Mouse (Mus musculus): ENCODE data around the gene Tex9. TPM values are rescaled to one million over a fixed set of nuclear protein-coding genes. Genes with fewer than 3 reads are reported as not detected.

Tex9 gene
- total RNA-seq, 1 experiment, result 24.9 TPM

DNA sequence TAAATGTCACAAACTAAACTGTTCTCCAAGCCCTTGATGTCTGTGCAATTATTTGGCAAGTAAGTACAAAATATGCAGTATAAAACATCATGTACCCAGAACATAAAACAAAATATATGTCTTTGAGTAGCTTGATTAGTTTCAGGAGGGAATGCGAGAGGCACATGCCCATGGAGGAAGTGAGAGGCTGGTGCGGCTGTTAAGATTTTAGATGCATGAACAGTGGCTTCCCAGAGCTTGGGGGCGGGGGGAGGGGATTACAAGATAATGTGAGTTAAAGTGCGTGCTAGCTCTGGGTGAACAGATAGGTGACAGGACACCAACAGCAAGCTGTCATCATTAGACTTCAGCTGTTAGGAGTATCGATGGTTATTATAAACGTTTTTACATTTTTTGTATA is 40.9 kb downstream of the Tex9 start:
- TF ChIP-seq MAFK (IDR thresholded peaks at IDR 0.05; ENCODE audit: insufficient read depth, low read depth, low read length) (no peak), ZNF384 (IDR thresholded peaks at IDR 0.05; ENCODE audit: low read depth, low read length) (no peak), CHD2 (IDR thresholded peaks at IDR 0.05; ENCODE audit: low read depth, low read length) (no peak), HCFC1 (IDR thresholded peaks at IDR 0.05; ENCODE audit: borderline replicate concordance, insufficient read depth, low read length) (no peak)
- Histone ChIP-seq H3K27ac (ENCODE audit: insufficient read depth, low read depth, low read length, poor library complexity, severe bottlenecking) (no peak overlapping the region), H3K4me3 (ENCODE audit: insufficient read depth in 1 of 2, low read depth in 1 of 2, low read length in 2 of 2, poor library complexity in 1 of 2, severe bottlenecking in 1 of 2) (no peak overlapping the region), H3K9ac (ENCODE audit: insufficient read depth, low read depth, low read length, poor library complexity, severe bottlenecking) (no peak overlapping the region), H3K9me3 (ENCODE audit: control insufficient read depth, insufficient read depth, low read depth, low read length) (no peaks in the 10 kb centered on the region), H3K4me1 (ENCODE audit: control insufficient read depth in 2 of 2, insufficient read depth in 2 of 2, low read length in 2 of 2, poor library complexity in 1 of 2) (peaks cover 0 to 5% of the 10 kb centered on the region in 2 experiments; a peak in 2 of 4 replicates), H3K36me3 (ENCODE audit: control insufficient read depth, insufficient read depth, low read length, poor library complexity, severe bottlenecking) (peaks cover 2% of the 10 kb centered on the region; the same call in 1 of the 2 replicates)
- in situ Hi-C loops (cut with MboI; ENCODE audit: low sequenced_read_pairs in 2 of 2, unreplicated experiment in 2 of 2), result no loop called here
- DNase-seq (ENCODE audit: low read depth, low spot score), result no peak

DNA sequence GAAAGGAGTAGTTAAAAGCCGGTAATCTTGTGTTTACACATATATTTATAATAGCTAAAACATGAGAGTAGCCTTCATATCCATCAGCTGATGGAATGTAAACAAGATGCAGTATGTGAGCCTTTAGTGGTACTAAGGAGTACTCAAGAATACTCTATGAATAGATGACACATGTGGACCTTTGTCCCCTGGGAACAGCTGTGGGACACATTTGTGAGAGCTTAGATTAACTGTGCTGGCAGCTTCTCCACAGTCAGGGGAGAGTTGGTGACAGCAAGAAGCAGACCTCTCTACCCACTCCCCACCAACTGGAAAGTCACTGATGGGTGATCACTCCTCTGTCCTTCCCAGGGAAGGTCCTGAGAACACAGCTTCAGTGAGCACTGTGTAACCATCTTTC is 41.6 kb downstream of the Tex9 start:
- Histone ChIP-seq H3K4me1 (ENCODE audit: control insufficient read depth in 2 of 2, insufficient read depth in 2 of 2, low read length in 2 of 2, poor library complexity in 1 of 2) (peaks cover 0 to 5% of the 10 kb centered on the region in 2 experiments; a peak in 2 of 4 replicates), H3K9me3 (ENCODE audit: control insufficient read depth, insufficient read depth, low read depth, low read length) (no peaks in the 10 kb centered on the region), H3K36me3 (ENCODE audit: control insufficient read depth, insufficient read depth, low read length, poor library complexity, severe bottlenecking) (peaks cover 2% of the 10 kb centered on the region; the same call in 1 of the 2 replicates), H3K9ac (ENCODE audit: insufficient read depth, low read depth, low read length, poor library complexity, severe bottlenecking) (no peak overlapping the region), H3K27ac (ENCODE audit: insufficient read depth, low read depth, low read length, poor library complexity, severe bottlenecking) (no peak overlapping the region), H3K4me3 (ENCODE audit: insufficient read depth in 1 of 2, low read depth in 1 of 2, low read length in 2 of 2, poor library complexity in 1 of 2, severe bottlenecking in 1 of 2) (no peak overlapping the region)
- in situ Hi-C loops (cut with MboI; ENCODE audit: low sequenced_read_pairs in 2 of 2, unreplicated experiment in 2 of 2), result no loop called here
- TF ChIP-seq CHD2 (IDR thresholded peaks at IDR 0.05; ENCODE audit: low read depth, low read length) (no peak), ZC3H11A (IDR thresholded peaks at IDR 0.05; ENCODE audit: borderline replicate concordance, low read depth, low read length) (no peak), ZNF384 (IDR thresholded peaks at IDR 0.05; ENCODE audit: low read depth, low read length) (no peak), HCFC1 (IDR thresholded peaks at IDR 0.05; ENCODE audit: borderline replicate concordance, insufficient read depth, low read length) (no peak), MAFK (IDR thresholded peaks at IDR 0.05; ENCODE audit: insufficient read depth, low read depth, low read length) (no peak)
- no peak for DNase-seq (ENCODE audit: low read depth, low spot score)

DNA sequence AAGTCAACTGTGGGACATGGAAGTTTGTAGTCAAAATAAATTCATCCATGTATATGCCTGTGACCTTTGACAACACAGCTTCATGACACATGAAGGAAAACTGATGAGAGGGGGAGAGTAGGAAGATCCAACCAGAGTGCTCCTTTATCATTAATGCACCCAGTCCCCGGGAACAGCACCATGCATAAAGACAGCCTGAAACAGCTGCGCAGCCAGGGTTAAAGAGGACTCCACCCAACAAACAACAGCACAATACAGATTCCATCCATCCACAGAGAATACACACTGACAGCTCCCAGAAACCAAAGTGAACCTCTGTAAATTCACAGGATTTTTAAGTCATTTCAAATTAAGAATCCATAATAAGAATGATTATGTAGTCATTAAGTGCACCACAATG is 42.2 kb downstream of the Tex9 start:
- in situ Hi-C loops (cut with MboI; ENCODE audit: low sequenced_read_pairs in 2 of 2, unreplicated experiment in 2 of 2), result no loop called here
- Histone ChIP-seq H3K4me1 (ENCODE audit: control insufficient read depth in 2 of 2, insufficient read depth in 2 of 2, low read length in 2 of 2, poor library complexity in 1 of 2) (peaks cover 0 to 5% of the 10 kb centered on the region in 2 experiments; a peak in 2 of 4 replicates), H3K9ac (ENCODE audit: insufficient read depth, low read depth, low read length, poor library complexity, severe bottlenecking) (no peak overlapping the region), H3K9me3 (ENCODE audit: control insufficient read depth, insufficient read depth, low read depth, low read length) (no peaks in the 10 kb centered on the region), H3K27ac (ENCODE audit: insufficient read depth, low read depth, low read length, poor library complexity, severe bottlenecking) (no peak overlapping the region), H3K36me3 (ENCODE audit: control insufficient read depth, insufficient read depth, low read length, poor library complexity, severe bottlenecking) (peaks cover 2% of the 10 kb centered on the region; the same call in 1 of the 2 replicates), H3K4me3 (ENCODE audit: insufficient read depth in 1 of 2, low read depth in 1 of 2, low read length in 2 of 2, poor library complexity in 1 of 2, severe bottlenecking in 1 of 2) (no peak overlapping the region)
- TF ChIP-seq HCFC1 (IDR thresholded peaks at IDR 0.05; ENCODE audit: borderline replicate concordance, insufficient read depth, low read length) (no peak), MAFK (IDR thresholded peaks at IDR 0.05; ENCODE audit: insufficient read depth, low read depth, low read length) (no peak), CHD2 (IDR thresholded peaks at IDR 0.05; ENCODE audit: low read depth, low read length) (no peak), ZC3H11A (IDR thresholded peaks at IDR 0.05; ENCODE audit: borderline replicate concordance, low read depth, low read length) (no peak), ZNF384 (IDR thresholded peaks at IDR 0.05; ENCODE audit: low read depth, low read length) (no peak)
- no peak for DNase-seq (ENCODE audit: low read depth, low spot score)

DNA sequence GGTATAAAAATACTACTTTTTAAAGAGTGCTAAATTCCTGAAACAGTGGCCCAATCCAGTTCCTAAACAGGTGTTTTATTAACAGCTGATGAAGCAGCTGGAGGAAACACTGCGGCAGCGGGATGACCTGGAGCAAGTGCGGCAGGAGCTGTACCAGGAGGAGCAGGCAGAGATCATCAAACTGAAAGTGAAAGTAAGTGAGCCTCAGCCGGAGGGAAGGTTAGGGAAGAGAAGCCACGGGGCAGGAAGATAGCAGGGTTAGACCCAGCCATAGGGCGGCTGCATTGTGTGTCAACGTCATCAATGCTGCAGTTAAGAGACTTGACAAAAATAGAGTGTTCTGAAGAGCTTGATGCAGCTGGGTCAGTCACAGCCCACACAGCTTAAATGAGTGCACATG is 42.6 kb downstream of the Tex9 start:
- no peak overlapping the region for H3K4me3 ChIP-seq (ENCODE audit: insufficient read depth in 1 of 2, low read depth in 1 of 2, low read length in 2 of 2, poor library complexity in 1 of 2, severe bottlenecking in 1 of 2)
- H3K9me3 ChIP-seq (ENCODE audit: control insufficient read depth, insufficient read depth, low read depth, low read length), result no peaks in the 10 kb centered on the region
- in situ Hi-C loops (cut with MboI; ENCODE audit: low sequenced_read_pairs in 2 of 2, unreplicated experiment in 2 of 2), result no loop called here
- H3K9ac ChIP-seq (ENCODE audit: insufficient read depth, low read depth, low read length, poor library complexity, severe bottlenecking), result no peak overlapping the region
- no peak for DNase-seq (ENCODE audit: low read depth, low spot score)
- peaks cover under 1% of the 10 kb centered on the region; the same call in 1 of the 2 replicates for H3K36me3 ChIP-seq (ENCODE audit: control insufficient read depth, insufficient read depth, low read length, poor library complexity, severe bottlenecking)
- no peak for TF ChIP-seq CHD2 (IDR thresholded peaks at IDR 0.05; ENCODE audit: low read depth, low read length)
- no peak for TF ChIP-seq ZC3H11A (IDR thresholded peaks at IDR 0.05; ENCODE audit: borderline replicate concordance, low read depth, low read length)
- no peak for TF ChIP-seq ZNF384 (IDR thresholded peaks at IDR 0.05; ENCODE audit: low read depth, low read length)
- no peak for TF ChIP-seq HCFC1 (IDR thresholded peaks at IDR 0.05; ENCODE audit: borderline replicate concordance, insufficient read depth, low read length)
- no peak for TF ChIP-seq MAFK (IDR thresholded peaks at IDR 0.05; ENCODE audit: insufficient read depth, low read depth, low read length)
- H3K27ac ChIP-seq (ENCODE audit: insufficient read depth, low read depth, low read length, poor library complexity, severe bottlenecking), result no peak overlapping the region
- peaks cover 0 to 5% of the 10 kb centered on the region in 2 experiments; a peak in 2 of 4 replicates for H3K4me1 ChIP-seq (ENCODE audit: control insufficient read depth in 2 of 2, insufficient read depth in 2 of 2, low read length in 2 of 2, poor library complexity in 1 of 2)

DNA sequence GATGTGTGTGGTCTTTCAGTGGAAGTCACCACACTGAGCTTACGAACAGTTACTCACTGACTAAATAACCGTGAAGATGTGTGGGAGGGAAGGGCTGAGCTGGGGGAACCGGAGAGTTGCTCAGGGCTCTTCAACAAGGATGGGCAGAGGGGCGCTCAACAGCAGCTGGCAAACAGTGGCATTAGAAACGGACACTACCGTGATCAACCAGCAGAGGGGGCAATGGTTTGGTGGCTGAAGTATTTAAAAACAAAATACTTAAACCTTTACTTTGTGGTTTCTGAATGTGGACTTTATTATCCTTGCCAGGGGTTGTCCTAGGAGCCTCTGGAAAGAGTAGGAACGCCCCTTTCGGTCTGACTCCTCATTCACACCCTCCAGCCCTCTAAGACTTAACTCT is 44.0 kb downstream of the Tex9 start:
- H3K27ac ChIP-seq (ENCODE audit: insufficient read depth, low read depth, low read length, poor library complexity, severe bottlenecking), result no peak overlapping the region
- H3K4me3 ChIP-seq (ENCODE audit: insufficient read depth in 1 of 2, low read depth in 1 of 2, low read length in 2 of 2, poor library complexity in 1 of 2, severe bottlenecking in 1 of 2), result no peak overlapping the region
- DNase-seq (ENCODE audit: low read depth, low spot score), result peak; percentile 40
- in situ Hi-C loops (cut with MboI; ENCODE audit: low sequenced_read_pairs in 2 of 2, unreplicated experiment in 2 of 2), result no loop called here
- peaks cover 0 to 5% of the 10 kb centered on the region in 2 experiments; a peak in 2 of 4 replicates for H3K4me1 ChIP-seq (ENCODE audit: control insufficient read depth in 2 of 2, insufficient read depth in 2 of 2, low read length in 2 of 2, poor library complexity in 1 of 2)
- TF ChIP-seq CHD2 (IDR thresholded peaks at IDR 0.05; ENCODE audit: low read depth, low read length), result no peak
- no peak for TF ChIP-seq ZNF384 (IDR thresholded peaks at IDR 0.05; ENCODE audit: low read depth, low read length)
- TF ChIP-seq MAFK (IDR thresholded peaks at IDR 0.05; ENCODE audit: insufficient read depth, low read depth, low read length), result no peak
- TF ChIP-seq ZC3H11A (IDR thresholded peaks at IDR 0.05; ENCODE audit: borderline replicate concordance, low read depth, low read length), result no peak
- TF ChIP-seq HCFC1 (IDR thresholded peaks at IDR 0.05; ENCODE audit: borderline replicate concordance, insufficient read depth, low read length), result no peak
- H3K9ac ChIP-seq (ENCODE audit: insufficient read depth, low read depth, low read length, poor library complexity, severe bottlenecking), result no peak overlapping the region
- H3K9me3 ChIP-seq (ENCODE audit: control insufficient read depth, insufficient read depth, low read depth, low read length), result no peaks in the 10 kb centered on the region
- H3K36me3 ChIP-seq (ENCODE audit: control insufficient read depth, insufficient read depth, low read length, poor library complexity, severe bottlenecking), result no peaks in the 10 kb centered on the region

Data from ES-E14 (cell line).